Mouse (Mus musculus) erythroblast, adult 5-6 weeks (primary cell): ENCODE data around the gene Tmem9. TPM values are rescaled to one million over a fixed set of nuclear protein-coding genes. Genes with fewer than 3 reads are reported as not detected.

Experiments
- ATAC-seq: replicated peaks from 2 replicates; pipeline ENCODE4 v1.8.0; 2016; ENCODE audit warnings: moderate number of reproducible peaks, mild to moderate bottlenecking, moderate TSS enrichment, inconsistent platforms; ENCODE audit not compliant: poor library complexity, low FRiP score, severe bottlenecking
- total RNA-seq, 2 experiments: library from RNA; stranded (forward) in 1 of 2; stranded (reverse) in 1 of 2; fragments of 150-400 nt in 1 of 2; fragments of 200-764, 138-1000 nt in 1 of 2; gene quantifications; 2 replicates each; pipeline versions ENCODE4 v1.2.3 to v1.2.4; 2015 to 2017; ENCODE audit warnings: low replicate concordance in 2 of 2

The Tmem9 gene
- total RNA-seq, 2 experiments from 2014 or later: 17.9 to 22.3 TPM

DNA sequence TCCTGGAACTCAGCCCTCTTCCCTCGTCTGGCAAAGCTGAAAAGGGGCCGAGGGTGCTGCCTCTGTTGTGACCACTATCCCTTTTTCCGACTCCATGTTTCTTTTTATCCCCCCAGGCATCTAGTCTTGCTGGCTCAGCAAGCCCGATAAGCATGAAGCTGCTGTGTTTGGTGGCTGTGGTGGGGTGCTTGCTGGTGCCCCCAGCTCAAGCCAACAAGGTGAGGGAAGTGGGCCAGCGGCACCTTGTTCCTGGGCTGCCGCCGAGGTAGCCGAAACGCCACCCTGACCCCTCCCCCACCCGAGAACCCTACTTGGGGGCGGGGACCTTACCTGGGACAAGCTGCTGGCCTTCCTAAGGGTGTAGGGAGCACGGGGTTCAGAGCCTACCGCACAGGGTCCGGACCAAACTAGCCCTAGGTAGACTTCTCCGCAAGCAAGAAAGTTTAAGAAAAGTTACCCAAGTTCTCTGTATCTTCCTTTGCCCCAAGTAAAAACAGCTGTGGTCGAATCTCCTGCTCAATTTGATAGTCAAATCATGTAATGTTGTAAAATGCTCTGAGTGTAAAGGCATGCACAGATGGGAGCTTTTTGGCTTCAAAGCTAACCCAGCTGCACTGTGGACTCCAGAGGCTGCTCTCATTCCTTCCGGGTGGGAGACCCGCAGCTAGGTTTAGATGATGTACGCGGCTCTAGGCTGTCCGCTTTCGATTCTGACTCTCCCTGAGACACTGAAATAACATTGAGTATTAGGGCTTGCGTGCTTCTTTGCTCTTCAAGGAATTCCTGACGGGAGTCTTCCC, 10.6 kb downstream of the Tmem9 start:
- peak; percentile 42 for ATAC-seq

- no peak for ATAC-seq
These were observed 22.3 kb downstream of the Tmem9 start for GRCm38 (mm10) chr1:136030201-136030600.

GRCm38 (mm10) chr1:136031697-136032096, 23.7 kb downstream of the Tmem9 start:
- no peak for ATAC-seq

DNA sequence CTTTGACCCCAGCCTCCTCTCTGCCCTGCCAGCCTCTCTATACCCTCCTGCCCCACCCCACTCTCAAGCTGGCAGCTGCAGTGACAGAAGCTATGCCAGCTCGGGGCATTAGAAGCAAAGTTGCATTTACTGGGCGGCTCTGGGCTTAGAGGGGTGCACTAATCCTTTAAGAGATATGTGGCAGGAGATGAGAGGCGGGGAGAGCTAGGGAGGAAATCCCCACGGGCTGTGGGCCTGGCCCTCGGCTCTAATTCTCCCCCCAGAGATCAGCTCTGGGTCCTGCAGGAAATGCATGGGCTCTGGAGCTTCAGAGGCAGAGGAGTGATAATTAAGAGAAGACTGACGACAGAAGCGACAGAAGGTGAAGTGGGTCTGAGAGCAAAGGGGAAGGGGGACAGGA, 25.0 kb downstream of the Tmem9 start:
- ATAC-seq: no peak

DNA sequence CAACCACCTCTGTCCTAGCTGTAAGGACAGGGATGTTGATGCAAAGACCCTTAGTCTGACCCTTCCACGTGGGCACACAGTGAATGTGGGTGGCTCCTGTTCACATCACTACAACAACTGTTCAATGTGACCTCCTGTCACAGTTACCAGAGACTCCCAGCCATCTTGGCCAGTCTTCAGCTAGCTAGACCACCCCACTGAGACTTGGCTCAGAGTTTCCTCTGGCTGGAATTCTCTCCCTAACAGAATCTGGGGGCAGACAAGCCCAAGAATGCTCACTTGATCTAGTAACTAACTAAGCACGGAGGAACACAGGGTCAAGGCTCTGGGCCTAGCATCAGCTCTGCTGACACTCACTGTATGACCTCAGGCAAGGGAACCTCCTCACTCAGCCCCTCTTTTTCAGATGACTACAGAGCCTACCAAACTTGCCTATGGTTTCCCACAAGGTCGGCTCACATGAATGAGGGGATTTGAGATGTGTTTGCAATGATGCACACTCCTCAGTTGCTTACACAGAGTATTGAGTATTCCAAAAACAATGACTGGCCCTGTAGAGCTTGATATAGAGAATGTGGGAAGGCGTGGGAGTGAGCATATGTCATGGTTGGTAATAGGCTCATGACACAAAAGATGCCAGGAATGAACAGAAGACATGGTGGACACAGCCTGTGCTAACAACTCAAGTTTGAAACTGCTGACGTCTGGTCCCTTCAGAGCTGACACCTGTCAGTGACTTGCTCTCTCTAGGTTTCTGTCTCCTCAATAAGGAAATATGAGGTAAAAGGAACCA, 31.0 kb downstream of the Tmem9 start:
- no peak for ATAC-seq

GRCm38 (mm10) chr1:136040452-136040851, 32.5 kb downstream of the Tmem9 start:
- no peak for ATAC-seq

- no peak for ATAC-seq
These were observed 32.9 kb downstream of the Tmem9 start for GRCm38 (mm10) chr1:136040874-136041273.

- peak; percentile 83 for ATAC-seq
These were observed 37.8 kb downstream of the Tmem9 start for GRCm38 (mm10) chr1:136045774-136046173.

GRCm38 (mm10) chr1:136047432-136047831, 39.5 kb downstream of the Tmem9 start:
- 0 out of 2 replicates have a peak, but pooled peaks have one; percentile 45 for ATAC-seq

DNA sequence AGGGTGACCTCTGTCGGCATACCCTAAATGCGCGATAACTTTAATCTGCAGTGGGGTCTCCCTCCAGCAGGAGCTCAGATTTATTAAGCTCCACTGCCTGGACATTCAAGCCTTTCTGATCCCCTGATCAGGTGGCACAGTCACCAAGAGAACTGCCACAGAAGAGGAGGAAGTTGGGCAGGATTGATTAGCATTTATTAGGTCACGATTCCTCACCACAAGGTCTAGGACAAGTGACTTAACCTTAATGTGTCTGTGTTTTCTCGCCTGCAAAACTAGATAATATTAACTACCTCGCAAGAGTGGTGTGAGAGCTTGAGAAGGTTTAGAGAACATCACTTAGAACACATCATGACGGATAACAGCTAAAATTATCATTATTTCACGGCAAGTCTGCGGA, 39.9 kb downstream of the Tmem9 start:
- no peak for ATAC-seq

- no peak for ATAC-seq
These were observed 42.5 kb downstream of the Tmem9 start, which contains the start of gene Ascl5 for GRCm38 (mm10) chr1:136050312-136051012. Gene Ascl5 (plus strand): TSS chr1:136050804.

- ATAC-seq: no peak
These were observed 43.0 kb downstream of the Tmem9 start for GRCm38 (mm10) chr1:136051013-136051315.

GRCm38 (mm10) chr1:136051465-136051864, 43.5 kb downstream of the Tmem9 start:
- no peak for ATAC-seq

DNA sequence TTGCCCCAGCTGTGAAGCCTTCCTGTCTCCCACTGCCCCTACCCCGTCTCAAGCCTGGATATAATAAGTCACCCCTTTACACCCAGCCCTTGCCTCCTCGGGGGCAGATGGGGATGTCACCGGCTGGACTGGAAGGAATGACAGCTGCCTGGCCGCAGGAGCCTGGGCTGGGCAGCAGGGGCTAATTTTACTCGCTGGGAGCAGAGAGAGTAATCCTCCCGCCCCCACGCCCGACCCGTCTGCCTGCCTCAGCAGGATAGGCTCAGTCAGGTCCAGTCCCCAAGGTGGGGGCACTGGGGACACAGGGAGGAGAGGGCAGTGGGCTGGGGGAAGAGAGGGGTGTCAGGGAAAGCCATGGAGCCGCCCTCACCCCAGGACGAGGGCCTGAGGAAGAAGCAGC, 44.6 kb downstream of the Tmem9 start, which contains the start of gene Cacna1s:
Gene Cacna1s, plus strand, starts transcription at position 204 of the 400 bp plus-strand sequence.
- ATAC-seq: no peak

DNA sequence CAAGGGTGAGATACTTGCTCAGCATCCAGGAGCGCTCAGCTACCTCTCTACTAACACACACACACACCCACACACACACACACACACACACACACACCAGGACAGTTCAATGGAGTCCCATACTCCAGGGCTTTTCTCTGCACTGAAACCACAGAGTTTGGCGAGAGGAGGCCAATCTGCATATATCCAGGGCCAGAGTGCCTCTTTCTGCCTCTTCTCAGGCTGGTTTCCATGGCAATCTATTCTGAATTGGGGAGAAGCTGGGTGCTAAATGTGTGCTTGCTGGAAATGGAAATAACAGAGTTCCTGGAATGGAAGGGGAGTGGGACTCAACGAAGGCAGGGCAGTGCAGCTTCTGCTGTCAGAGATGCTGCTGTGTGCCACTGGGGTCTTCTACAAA, 47.8 kb downstream of the Tmem9 start:
- ATAC-seq: no peak

- no peak for ATAC-seq
These were observed 50.6 kb downstream of the Tmem9 start for GRCm38 (mm10) chr1:136058594-136058993.

DNA sequence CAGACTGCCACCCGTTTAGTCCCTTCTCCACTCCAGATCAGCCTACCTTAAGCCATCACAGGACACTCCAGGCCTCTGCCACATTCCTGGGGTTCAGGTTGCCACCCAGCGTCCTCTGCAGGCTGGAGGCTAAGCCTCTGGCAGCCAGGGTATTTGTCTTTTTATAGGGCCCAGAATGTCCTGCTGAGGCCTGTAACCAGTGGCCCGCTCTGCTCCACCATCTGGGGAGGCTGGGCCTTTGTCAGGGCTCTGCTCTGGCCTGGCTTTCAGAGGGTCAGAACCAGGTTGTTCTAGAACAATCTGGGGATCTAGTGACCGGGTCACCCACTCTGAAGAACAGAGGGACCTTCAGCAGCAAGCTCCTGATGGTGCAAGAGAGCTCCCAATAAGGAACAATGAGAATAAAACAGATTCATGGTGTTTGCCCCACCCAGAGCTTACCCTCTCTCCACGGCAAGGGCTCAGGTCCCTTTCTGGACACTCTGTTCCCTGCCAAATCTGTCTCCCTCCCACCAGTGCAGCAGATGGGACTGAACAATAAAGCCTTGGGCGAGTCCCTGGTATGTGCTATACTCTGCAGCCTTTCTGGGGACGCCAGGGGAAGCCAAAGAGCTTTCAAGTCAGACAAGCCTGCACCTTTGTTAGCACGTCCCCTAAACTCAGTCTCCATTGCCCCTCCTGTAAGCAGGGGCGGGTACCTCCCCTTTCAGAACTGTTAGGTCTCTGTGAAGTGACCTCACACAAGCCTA, 53.3 kb downstream of the Tmem9 start:
- ATAC-seq: no peak

DNA sequence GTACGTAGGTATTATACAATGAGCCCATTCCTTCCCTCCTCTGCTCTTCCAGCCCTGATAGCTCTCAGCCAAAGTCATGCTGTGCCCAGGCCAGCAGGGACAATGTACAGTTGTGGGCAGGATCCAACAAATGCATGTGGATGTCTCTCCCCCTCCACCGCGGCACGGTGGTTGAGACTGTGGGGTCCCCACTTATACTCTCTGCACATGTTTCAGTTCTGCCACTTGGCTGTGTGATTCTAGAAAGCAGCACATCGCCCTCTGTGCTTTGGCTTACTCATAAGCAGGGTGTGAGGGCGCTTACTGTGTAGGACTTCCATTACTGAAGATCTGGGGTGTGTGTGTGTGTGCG, 53.8 kb downstream of the Tmem9 start:
- no peak for ATAC-seq

DNA sequence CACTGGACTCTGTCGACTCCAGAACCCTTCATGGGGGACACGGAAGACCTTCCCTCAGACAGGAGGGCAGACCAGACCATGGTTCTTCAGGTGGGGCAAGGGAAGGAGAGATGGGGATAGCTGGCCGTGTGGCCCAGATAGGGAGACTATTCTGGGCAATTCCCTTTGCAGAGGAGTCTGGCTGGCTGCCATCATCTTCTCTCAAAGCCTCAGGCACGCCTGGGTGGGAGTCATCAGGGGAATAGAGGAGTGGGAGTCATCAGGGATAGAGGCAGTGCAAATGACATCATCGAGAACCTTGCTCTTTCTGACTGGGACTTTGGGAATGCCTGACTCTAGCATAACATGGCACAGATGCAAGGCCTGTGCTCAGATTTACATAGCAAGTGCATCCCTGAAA, 56.0 kb downstream of the Tmem9 start:
- no peak for ATAC-seq

DNA sequence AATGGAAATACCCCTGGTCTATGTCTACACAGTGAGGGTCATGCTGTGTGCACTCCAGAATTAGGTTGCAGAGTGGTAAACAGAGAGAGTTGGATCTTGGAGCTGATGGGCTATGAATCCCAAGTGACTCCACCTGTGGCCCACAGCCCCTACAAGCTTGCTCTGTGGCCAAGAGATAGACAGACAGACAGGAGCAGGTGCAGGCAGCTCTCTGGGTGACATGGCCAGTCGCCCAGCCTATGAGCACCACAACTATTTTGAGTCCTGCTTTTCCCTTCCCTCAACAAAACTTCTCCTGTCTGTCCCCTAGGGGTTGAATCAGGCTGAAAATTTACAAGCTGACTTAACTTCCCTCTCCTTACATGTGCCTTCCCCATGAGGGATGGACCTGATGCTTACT, 58.7 kb downstream of the Tmem9 start:
- no peak for ATAC-seq
